Mouse (Mus musculus) midbrain, embryonic 10.5 days (tissue): ENCODE results near the gene Mmel1. TPM values are rescaled to one million over a fixed set of nuclear protein-coding genes. Genes with fewer than 3 reads are reported as not detected.

Experiments
- DNase-seq: peaks from one replicate; pipeline ENCODE4 v3.0.0-alpha.2; 2017; ENCODE audit warnings: low spot score
- H3K27ac ChIP-seq: fragments of 300-500 bp; sonication (generic); replicated peaks from 2 replicates; pipeline ENCODE4 v1.5.1; 2016; ENCODE audit warnings: mild to moderate bottlenecking
- H3K27me3 ChIP-seq: fragments of 300-500 bp; sonication (generic); 2 replicates; pipeline ENCODE4 v1.6.1; 2016; ENCODE audit warnings: low read depth, mild to moderate bottlenecking; ENCODE audit not compliant: poor library complexity, severe bottlenecking
- H3K36me3 ChIP-seq: fragments of 300-500 bp; sonication (generic); 2 replicates; pipeline ENCODE4 v1.6.1; 2016; ENCODE audit warnings: mild to moderate bottlenecking, moderate library complexity
- H3K4me1 ChIP-seq: fragments of 300-500 bp; sonication (generic); 2 replicates; pipeline ENCODE4 v1.6.1; 2016
- H3K4me3 ChIP-seq: fragments of 300-500 bp; sonication (generic); 2 replicates; pipeline ENCODE4 v1.5.1; 2016; ENCODE audit warnings: mild to moderate bottlenecking, moderate library complexity
- H3K9me3 ChIP-seq: fragments of 300-500 bp; sonication (generic); replicated peaks from 2 replicates; pipeline ENCODE4 v1.6.1; 2016; ENCODE audit warnings: mild to moderate bottlenecking
- WGBS: fragments of 180-500 bp; shearing (Covaris S2); methylation state at CpG from one replicate; pipeline ENCODE4 v1.1.7; 2016; 5-methylcytosine and 5-hydroxymethylcytosine counted together
- polyA plus RNA-seq: library from polyadenylated mRNA; unstranded; fragments of >200 nt; fragmentation: Nextera tagmentation; extraction: Ambion mirVana; gene quantifications from 2 replicates; pipeline ENCODE4 v1.2.1, GENCODE M21; 2016

Gene Mmel1
- polyA plus RNA-seq, 1 experiment from 2014 or later, result 0.35 TPM

- Histone ChIP-seq H3K4me3 (peak overlapping the region; percentile 70), H3K4me1 (peaks cover 16% of the 10 kb centered on the region), H3K27ac (no peak overlapping the region), H3K27me3 (peaks cover 63% of the 10 kb centered on the region), H3K9me3 (no peaks in the 10 kb centered on the region), H3K36me3 (no peaks in the 10 kb centered on the region)
- WGBS, result 62% methylated on average over 12 of the region's 12 CpGs
- DNase-seq, result no peak
Observed at GRCm38 (mm10) chr4:154854676-154855345, 14.6 kb upstream of the Mmel1 start.

GRCm38 (mm10) chr4:154855721-154856479 is 13.5 kb upstream of the Mmel1 start:
- peak overlapping the region; percentile 87 for H3K27ac ChIP-seq
- H3K36me3 ChIP-seq, result no peaks in the 10 kb centered on the region
- H3K9me3 ChIP-seq, result no peaks in the 10 kb centered on the region
- peak overlapping the region; percentile 70 for H3K4me3 ChIP-seq
- DNase-seq, result peak; percentile 93
- WGBS, result under 1% methylated on average over 110 of the region's 110 CpGs
- peaks cover 16% of the 10 kb centered on the region for H3K4me1 ChIP-seq
- H3K27me3 ChIP-seq, result peaks cover 72% of the 10 kb centered on the region

- DNase-seq, result no peak
- Histone ChIP-seq H3K4me1 (peaks cover 16% of the 10 kb centered on the region), H3K9me3 (no peaks in the 10 kb centered on the region), H3K27me3 (peaks cover 72% of the 10 kb centered on the region), H3K4me3 (peak overlapping the region; percentile 70), H3K27ac (peak overlapping the region; percentile 87), H3K36me3 (no peaks in the 10 kb centered on the region)
- WGBS, result 17% methylated on average over 9 of the region's 9 CpGs
Observed at GRCm38 (mm10) chr4:154856480-154856837, 12.9 kb upstream of the Mmel1 start.

- WGBS, result 87% methylated on average over 7 of the region's 7 CpGs
- peak overlapping the region; percentile 87 for H3K27ac ChIP-seq
- no peaks in the 10 kb centered on the region for H3K36me3 ChIP-seq
- DNase-seq, result no peak
- H3K4me1 ChIP-seq, result peaks cover 16% of the 10 kb centered on the region
- peaks cover 76% of the 10 kb centered on the region for H3K27me3 ChIP-seq
- H3K4me3 ChIP-seq, result peak overlapping the region; percentile 70
- no peaks in the 10 kb centered on the region for H3K9me3 ChIP-seq
Observed at GRCm38 (mm10) chr4:154856882-154857281, 12.5 kb upstream of the Mmel1 start.

- H3K27me3 ChIP-seq, result peaks cover 80% of the 10 kb centered on the region
- H3K4me3 ChIP-seq, result no peak overlapping the region
- peaks cover 16% of the 10 kb centered on the region for H3K4me1 ChIP-seq
- H3K27ac ChIP-seq, result no peak overlapping the region
- H3K36me3 ChIP-seq, result no peaks in the 10 kb centered on the region
- no peak for DNase-seq
- 76% methylated on average over 10 of the region's 10 CpGs for WGBS
- H3K9me3 ChIP-seq, result no peaks in the 10 kb centered on the region
Observed at GRCm38 (mm10) chr4:154857366-154858240, 11.8 kb upstream of the Mmel1 start.

GRCm38 (mm10) chr4:154858601-154859000 is 10.8 kb upstream of the Mmel1 start:
- H3K9me3 ChIP-seq, result no peaks in the 10 kb centered on the region
- no peak for DNase-seq
- no peaks in the 10 kb centered on the region for H3K36me3 ChIP-seq
- no peak overlapping the region for H3K27ac ChIP-seq
- H3K4me1 ChIP-seq, result peaks cover 19% of the 10 kb centered on the region
- no peak overlapping the region for H3K4me3 ChIP-seq
- WGBS, result 79% methylated on average over 3 of the region's 3 CpGs
- H3K27me3 ChIP-seq, result peaks cover 73% of the 10 kb centered on the region

- DNase-seq, result no peak
- H3K27me3 ChIP-seq, result peaks cover 56% of the 10 kb centered on the region
- H3K4me1 ChIP-seq, result peaks cover 21% of the 10 kb centered on the region
- H3K9me3 ChIP-seq, result no peaks in the 10 kb centered on the region
- no peak overlapping the region for H3K27ac ChIP-seq
- WGBS, result 78% methylated on average over 5 of the region's 5 CpGs
- H3K4me3 ChIP-seq, result no peak overlapping the region
- no peaks in the 10 kb centered on the region for H3K36me3 ChIP-seq
Observed at GRCm38 (mm10) chr4:154861967-154862366, 7.4 kb upstream of the Mmel1 start.

- Histone ChIP-seq H3K9me3 (no peaks in the 10 kb centered on the region), H3K27ac (peak overlapping the region; percentile 89), H3K27me3 (peaks cover 57% of the 10 kb centered on the region), H3K4me1 (peaks cover 26% of the 10 kb centered on the region), H3K4me3 (peak overlapping the region; percentile 53; the same call in 1 of the 2 replicates), H3K36me3 (no peaks in the 10 kb centered on the region)
- WGBS, result 87% methylated on average over 3 of the region's 3 CpGs
- no peak for DNase-seq
Observed at GRCm38 (mm10) chr4:154863436-154863935, 5.9 kb upstream of the Mmel1 start.

GRCm38 (mm10) chr4:154864271-154864771 is 5.1 kb upstream of the Mmel1 start:
- DNase-seq, result peak; percentile 97
- Histone ChIP-seq H3K27me3 (peaks cover 57% of the 10 kb centered on the region), H3K4me1 (peaks cover 30% of the 10 kb centered on the region), H3K27ac (peak overlapping the region; percentile 89), H3K9me3 (no peaks in the 10 kb centered on the region), H3K4me3 (peak overlapping the region; percentile 53), H3K36me3 (no peaks in the 10 kb centered on the region)
- WGBS, result 1% methylated on average over 18 of the region's 18 CpGs

- H3K4me1 ChIP-seq, result peaks cover 30% of the 10 kb centered on the region
- H3K36me3 ChIP-seq, result no peaks in the 10 kb centered on the region
- peak overlapping the region; percentile 89 for H3K27ac ChIP-seq
- peaks cover 63% of the 10 kb centered on the region for H3K27me3 ChIP-seq
- 82% methylated on average over 18 of the region's 18 CpGs for WGBS
- H3K9me3 ChIP-seq, result no peaks in the 10 kb centered on the region
- DNase-seq, result no peak
- peak overlapping the region; percentile 53 for H3K4me3 ChIP-seq
Observed at GRCm38 (mm10) chr4:154864961-154865760, 4.2 kb upstream of the Mmel1 start.

- no peak for DNase-seq
- Histone ChIP-seq H3K9me3 (no peaks in the 10 kb centered on the region), H3K4me3 (no peak overlapping the region), H3K27me3 (peaks cover 66% of the 10 kb centered on the region), H3K27ac (no peak overlapping the region), H3K4me1 (peaks cover 42% of the 10 kb centered on the region), H3K36me3 (no peaks in the 10 kb centered on the region)
- 91% methylated on average over 5 of the region's 5 CpGs for WGBS
Observed at GRCm38 (mm10) chr4:154866391-154866790, 3.0 kb upstream of the Mmel1 start.

GRCm38 (mm10) chr4:154867257-154867656 is 2.1 kb upstream of the Mmel1 start:
- H3K36me3 ChIP-seq, result no peaks in the 10 kb centered on the region
- no peaks in the 10 kb centered on the region for H3K9me3 ChIP-seq
- no peak overlapping the region for H3K27ac ChIP-seq
- no peak for DNase-seq
- 88% methylated on average over 6 of the region's 6 CpGs for WGBS
- peaks cover 51% of the 10 kb centered on the region for H3K4me1 ChIP-seq
- H3K27me3 ChIP-seq, result peaks cover 68% of the 10 kb centered on the region
- H3K4me3 ChIP-seq, result no peak overlapping the region
